Mouse (Mus musculus) midbrain, embryonic 13.5 days (tissue): Measurements from ENCODE around the gene Ltc4s. TPM values are rescaled to one million over a fixed set of nuclear protein-coding genes. Genes with fewer than 3 reads are reported as not detected.

Experiments
- microRNA-seq: library from miRNA; unstranded; fragments of <30 nt; microRNA quantifications from one replicate; pipeline ENCODE4, GENCODE M21; 2016
- polyA plus RNA-seq: library from polyadenylated mRNA; unstranded; fragments of >200 nt; fragmentation: Nextera tagmentation; extraction: Ambion mirVana; gene quantifications from 2 replicates; pipeline ENCODE4 v1.2.1, GENCODE M21; 2015

Ltc4s gene
- polyA plus RNA-seq, 1 experiment from 2014 or later: 1.2 TPM

Small RNA genes within 50 kb of the gene (microRNA-seq; reads per million reads assigned to microRNA genes)
- 0.62 reads per million for gene Mir6919

Other genes with a start within 250 kb of the Ltc4s start
- 57.9 and 59.0 TPM in 2 replicates for gene Rnf130, start 213.3 kb downstream of the Ltc4s start, polyA plus RNA-seq
- 36.8 and 39.9 TPM in 2 replicates for gene Tbc1d9b, start 107.2 kb downstream of the Ltc4s start, polyA plus RNA-seq
- gene Mrnip, start 64.2 kb downstream of the Ltc4s start, polyA plus RNA-seq: 34.1 and 35.1 TPM in 2 replicates
- 271 and 280 TPM in 2 replicates for gene Sqstm1, start 27.8 kb downstream of the Ltc4s start, polyA plus RNA-seq
- 18.0 and 30.1 TPM in 2 replicates for gene Mgat4b, start 27.7 kb downstream of the Ltc4s start, polyA plus RNA-seq
- gene Maml1, start 53.7 kb upstream of the Ltc4s start, polyA plus RNA-seq: 4.6 and 4.7 TPM in 2 replicates
- gene Canx, start 87.1 kb upstream of the Ltc4s start, polyA plus RNA-seq: 262 TPM in 2 replicates
- gene Cby3, start 115.8 kb upstream of the Ltc4s start, polyA plus RNA-seq: 0.40 and 0.47 TPM in 2 replicates
- 686 and 713 TPM in 2 replicates for gene Hnrnph1, start 138.4 kb upstream of the Ltc4s start, polyA plus RNA-seq
- gene Rufy1, start 192.5 kb upstream of the Ltc4s start, polyA plus RNA-seq: 25.0 and 27.4 TPM in 2 replicates